Mouse (Mus musculus) liver, adult 2 months (tissue): Measurements from ENCODE around the gene Ppp6r3. TPM values are rescaled to one million over a fixed set of nuclear protein-coding genes. Genes with fewer than 3 reads are reported as not detected.

Experiments used
- DNase-seq: peaks from one replicate; pipeline ENCODE4 v3.0.0-alpha.2; 2011; ENCODE audit warnings: low read depth, low spot score; ENCODE audit errors: extremely low read depth
- H3K27ac ChIP-seq: fragments of 200-500 bp; replicated peaks from 2 replicates; pipeline ENCODE4 v1.5.1; 2012; ENCODE audit warnings: low read depth, mild to moderate bottlenecking, control low read depth, inconsistent platforms, low read length; ENCODE audit not compliant: insufficient read depth
- H3K27me3 ChIP-seq: fragments of 200-500 bp; 2 replicates; pipeline ENCODE4 v1.6.1; 2012; ENCODE audit warnings: mild to moderate bottlenecking, moderate library complexity, low read length, inconsistent platforms; ENCODE audit not compliant: control insufficient read depth, insufficient read depth
- H3K36me3 ChIP-seq: fragments of 200-500 bp; 2 replicates; pipeline ENCODE4 v1.6.1; 2012; ENCODE audit warnings: low read length, inconsistent platforms; ENCODE audit not compliant: control insufficient read depth, insufficient read depth
- H3K4me1 ChIP-seq: fragments of 200-500 bp; 2 replicates; pipeline ENCODE4 v1.6.1; 2011; ENCODE audit warnings: low read length; ENCODE audit not compliant: control insufficient read depth, insufficient read depth
- H3K4me3 ChIP-seq: fragments of 200-500 bp; 2 replicates; pipeline ENCODE4 v1.5.1; 2011; ENCODE audit warnings: low read depth, mild to moderate bottlenecking, control low read depth, low read length, moderate library complexity; ENCODE audit not compliant: insufficient read depth
- H3K79me2 ChIP-seq: fragments of 200-500 bp; 2 replicates; pipeline ENCODE4 v1.6.1; 2012; ENCODE audit warnings: inconsistent platforms, mild to moderate bottlenecking, low read length, moderate library complexity; ENCODE audit not compliant: control insufficient read depth, insufficient read depth
- H3K9ac ChIP-seq: fragments of 200-500 bp; 2 replicates; pipeline ENCODE4 v1.6.1; 2012; ENCODE audit warnings: low read depth, mild to moderate bottlenecking, control low read depth, inconsistent platforms, low read length
- CTCF ChIP-seq: fragments of 200-500 bp; IDR thresholded peaks from 2 replicates; pipeline ENCODE4 v1.5.1; 2011; ENCODE audit warnings: low read depth, low read length, control low read depth
- POLR2A ChIP-seq: fragments of 200-500 bp; IDR thresholded peaks from 2 replicates; pipeline ENCODE4 v1.6.1; 2011; ENCODE audit warnings: low read length, control low read depth; ENCODE audit not compliant: insufficient read depth; ENCODE audit errors: extremely low read depth
- WGBS: fragments of 180-500 bp; shearing (Covaris S2); methylation state at CpG from one replicate; pipeline ENCODE4 v1.1.7; 2018; 5-methylcytosine and 5-hydroxymethylcytosine counted together
- polyA plus RNA-seq: library from polyadenylated mRNA; depleted of rRNA; stranded (reverse); fragments of >200 nt; gene quantifications from 2 replicates; pipeline ENCODE4 v1.2.3, GENCODE M21; 2012
- total RNA-seq: library from RNA; depleted of rRNA; stranded (reverse); fragments of >200 nt; gene quantifications from 2 replicates; pipeline ENCODE4 v1.2.3, GENCODE M21; 2014

Ppp6r3 gene
- total and polyA plus RNA-seq, 2 experiments, result 27.7 to 63.7 TPM

DNA sequence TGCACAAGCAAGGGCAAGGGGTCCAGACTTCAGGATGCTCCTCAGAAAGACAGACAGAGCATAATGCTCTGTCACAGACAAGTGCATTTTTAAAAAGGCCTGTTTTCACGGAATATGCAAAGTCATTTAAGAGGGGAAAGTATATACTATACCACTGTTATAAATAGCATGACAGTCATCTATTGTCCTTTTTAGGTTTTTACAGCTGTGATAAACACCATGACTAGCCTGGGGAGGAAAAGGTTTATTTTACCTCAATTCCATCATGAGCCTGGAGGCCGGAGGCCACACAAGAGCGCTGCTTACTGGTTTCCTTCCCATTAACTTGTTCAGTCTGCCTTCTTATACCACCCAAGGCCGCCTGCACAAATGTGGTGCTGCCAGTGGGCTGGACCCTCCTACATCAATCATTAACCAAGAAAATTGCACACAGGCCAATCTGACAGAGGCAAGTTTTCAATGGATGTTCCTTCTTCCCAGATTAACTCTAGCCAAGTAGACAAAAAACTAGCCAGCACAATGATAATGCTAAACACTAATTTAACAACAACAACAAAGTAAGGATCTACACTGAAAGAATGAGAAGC is 23.9 kb downstream of the Ppp6r3 start:
- H3K4me3 ChIP-seq, result no peak overlapping the region
- TF ChIP-seq POLR2A (no peak), CTCF (no peak)
- WGBS, result 18% methylated on average over 4 of the region's 4 CpGs
- no peaks in the 10 kb centered on the region for H3K27me3 ChIP-seq
- no peak overlapping the region for H3K9ac ChIP-seq
- peaks cover 37% of the 10 kb centered on the region; the same call in 1 of the 2 replicates for H3K79me2 ChIP-seq
- no peak overlapping the region for H3K27ac ChIP-seq
- peak; percentile 83 for DNase-seq
- peaks cover 34% of the 10 kb centered on the region for H3K4me1 ChIP-seq
- no peaks in the 10 kb centered on the region; the same call in 1 of the 2 replicates for H3K36me3 ChIP-seq

DNA sequence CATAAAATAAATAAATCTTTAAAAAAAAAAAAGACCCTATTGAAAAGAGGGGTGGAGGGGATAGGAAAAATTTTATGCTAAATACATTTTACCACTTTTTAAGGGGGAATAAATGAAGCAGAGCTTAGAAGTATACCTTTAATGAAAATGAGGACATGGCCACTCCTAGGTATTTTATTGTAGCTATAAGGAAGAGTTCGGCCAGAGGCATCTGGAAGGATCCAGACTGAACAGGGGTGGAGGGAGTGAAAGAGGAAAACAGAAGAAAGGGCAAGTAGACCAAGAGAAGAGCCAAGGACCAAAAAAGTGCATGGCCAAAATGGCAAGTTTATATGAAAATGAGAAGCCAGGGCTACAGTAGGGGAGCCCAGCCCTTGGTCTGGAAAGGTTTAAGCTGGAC is 25.4 kb downstream of the Ppp6r3 start:
- Histone ChIP-seq H3K4me1 (peaks cover 33% of the 10 kb centered on the region), H3K27me3 (no peaks in the 10 kb centered on the region), H3K27ac (no peak overlapping the region), H3K4me3 (no peak overlapping the region), H3K36me3 (no peaks in the 10 kb centered on the region; the same call in 1 of the 2 replicates), H3K9ac (no peak overlapping the region), H3K79me2 (peaks cover 41% of the 10 kb centered on the region)
- no peak for DNase-seq
- no peak for TF ChIP-seq CTCF
- TF ChIP-seq POLR2A, result no peak
- 100% methylated on average over 1 of the region's 1 CpGs for WGBS

DNA sequence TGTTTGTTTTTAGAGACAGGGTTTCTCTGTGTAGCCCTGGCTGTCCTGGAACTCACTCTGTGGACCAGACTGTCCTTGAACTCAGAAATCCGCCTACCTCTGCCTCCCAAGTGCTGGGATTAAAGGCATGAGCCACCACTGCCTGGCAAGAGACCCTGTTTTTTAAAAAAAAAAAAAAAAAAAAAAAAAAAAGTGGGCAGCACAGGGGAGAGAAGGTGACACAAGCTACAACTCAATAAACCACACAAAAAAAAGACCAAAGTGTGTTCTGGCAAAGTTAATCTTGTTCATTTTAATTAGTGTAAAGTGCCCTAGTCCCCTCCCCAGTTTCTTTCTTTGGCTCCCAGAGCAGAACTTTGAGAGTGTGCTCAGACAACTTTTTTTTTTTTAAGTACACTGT is 26.3 kb downstream of the Ppp6r3 start:
- peak; percentile 70 for DNase-seq
- Histone ChIP-seq H3K9ac (no peak overlapping the region), H3K27me3 (no peaks in the 10 kb centered on the region), H3K36me3 (no peaks in the 10 kb centered on the region; the same call in 1 of the 2 replicates), H3K27ac (no peak overlapping the region), H3K4me1 (peaks cover 30% of the 10 kb centered on the region), H3K79me2 (peaks cover 41% of the 10 kb centered on the region), H3K4me3 (no peak overlapping the region)
- TF ChIP-seq POLR2A, result no peak
- no peak for TF ChIP-seq CTCF
- 25% methylated on average over 1 of the region's 1 CpGs for WGBS

DNA sequence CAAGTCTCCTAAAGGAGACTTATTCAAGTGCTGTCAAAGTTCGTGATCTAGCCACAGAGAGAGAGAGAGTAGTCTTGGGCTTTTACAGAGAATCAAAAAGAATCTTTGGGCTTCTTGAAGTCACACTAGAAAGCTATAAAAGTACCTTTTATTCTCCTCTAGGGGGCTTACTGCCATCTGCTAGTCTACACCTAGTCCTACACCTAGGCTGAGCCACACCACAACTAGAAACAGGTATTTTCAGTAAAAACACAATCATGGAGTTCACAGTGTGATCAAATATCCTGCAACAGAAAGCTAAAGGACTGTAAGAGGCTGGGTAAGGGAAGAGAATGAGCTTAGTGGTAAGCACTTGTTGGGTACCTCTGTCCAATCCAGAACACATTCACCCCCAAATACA is 27.2 kb downstream of the Ppp6r3 start:
- no peak for TF ChIP-seq CTCF
- no peak for TF ChIP-seq POLR2A
- peaks cover 29% of the 10 kb centered on the region for H3K4me1 ChIP-seq
- H3K27me3 ChIP-seq, result no peaks in the 10 kb centered on the region
- no peak overlapping the region for H3K4me3 ChIP-seq
- no peak overlapping the region for H3K27ac ChIP-seq
- WGBS, result 98% methylated on average over 1 of the region's 1 CpGs
- peaks cover 5% of the 10 kb centered on the region; the same call in 1 of the 2 replicates for H3K36me3 ChIP-seq
- H3K9ac ChIP-seq, result no peak overlapping the region
- peaks cover 47% of the 10 kb centered on the region for H3K79me2 ChIP-seq
- no peak for DNase-seq

DNA sequence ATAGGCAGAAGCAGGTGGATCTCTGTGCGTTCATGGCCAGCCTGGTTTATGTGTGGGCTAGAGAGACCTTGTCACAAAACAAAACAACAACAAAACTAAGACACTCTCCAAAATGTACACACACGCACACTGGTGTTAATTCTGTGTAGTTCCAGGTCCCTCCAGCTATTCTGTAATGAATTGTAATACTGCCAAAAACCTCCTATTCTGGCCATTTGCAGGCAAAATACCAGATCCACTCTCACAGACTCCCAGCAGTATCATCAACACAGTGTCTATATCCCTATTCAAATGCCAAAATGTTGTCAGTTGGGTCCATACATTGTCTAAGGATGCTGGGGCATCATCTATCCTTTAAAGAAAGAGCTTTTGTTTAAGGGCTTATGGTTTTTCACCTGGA is 30.6 kb downstream of the Ppp6r3 start:
- 85% methylated on average over 2 of the region's 2 CpGs for WGBS
- no peak for DNase-seq
- peaks cover 46% of the 10 kb centered on the region for H3K79me2 ChIP-seq
- H3K36me3 ChIP-seq, result peaks cover 14% of the 10 kb centered on the region
- no peak for TF ChIP-seq POLR2A
- no peak for TF ChIP-seq CTCF
- no peak overlapping the region for H3K4me3 ChIP-seq
- H3K9ac ChIP-seq, result no peak overlapping the region
- peaks cover 26% of the 10 kb centered on the region for H3K4me1 ChIP-seq
- H3K27me3 ChIP-seq, result no peaks in the 10 kb centered on the region
- no peak overlapping the region for H3K27ac ChIP-seq

DNA sequence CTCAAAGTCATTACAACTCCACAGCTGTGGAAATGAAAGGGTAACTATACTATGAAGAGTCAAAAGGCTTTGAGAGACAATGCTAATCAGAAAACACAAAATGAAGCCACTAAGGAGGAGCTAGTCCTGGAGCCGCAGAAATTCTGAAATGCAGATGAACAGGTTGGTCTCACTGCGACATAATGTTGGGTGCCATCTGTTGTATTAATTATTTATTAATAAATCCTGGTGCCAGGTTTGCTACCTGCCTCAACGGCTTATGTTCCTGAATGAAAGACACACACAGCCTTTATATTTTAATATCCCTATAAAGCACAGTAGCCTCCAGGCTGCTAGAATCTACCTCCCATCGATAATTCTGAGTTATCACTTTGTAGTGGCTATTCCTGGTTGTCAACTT is 33.0 kb downstream of the Ppp6r3 start:
- 96% methylated on average over 4 of the region's 4 CpGs for WGBS
- Histone ChIP-seq H3K9ac (no peak overlapping the region), H3K4me3 (no peak overlapping the region), H3K27ac (no peak overlapping the region), H3K79me2 (peaks cover 44% of the 10 kb centered on the region), H3K27me3 (no peaks in the 10 kb centered on the region), H3K36me3 (peaks cover 14% of the 10 kb centered on the region), H3K4me1 (peaks cover 27% of the 10 kb centered on the region)
- TF ChIP-seq CTCF (no peak), POLR2A (no peak)
- no peak for DNase-seq
